Comparison of ENCODE assay signal across 11 mouse cellular contexts in the genomic region with DNA sequence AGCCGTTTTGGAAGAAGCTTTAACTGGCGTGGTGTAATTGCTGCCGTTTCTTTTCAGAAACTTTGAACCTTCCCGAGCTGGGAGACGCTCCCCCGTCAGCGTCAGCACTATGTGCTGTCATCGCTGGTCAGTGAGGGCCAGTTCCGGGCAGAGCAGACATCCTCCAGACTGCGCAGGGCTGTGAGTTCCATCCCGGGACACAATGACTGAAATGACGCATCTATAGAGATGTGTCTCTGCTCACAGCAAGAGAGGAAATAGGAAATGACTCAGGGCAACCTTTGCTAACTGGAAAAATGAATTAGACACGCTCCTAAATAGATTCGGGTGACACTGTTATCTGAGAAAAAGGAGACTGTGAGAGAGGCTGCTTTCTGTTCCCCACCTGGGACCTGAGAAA.
DNase-seq lines count a peak whose midpoint lies in the region; ATAC-seq lines count a peak whose summit lies in the region.
"Had no signal": no experiment of that assay in that cellular context is flagged by ENCODE, and none has a peak within 500 bp of the region (broad histone marks: within the 10 kb centered on the region; RNA-seq: fewer than 3 reads in every experiment).

No protein-coding gene starts in this region.

- DNase-seq in adrenal gland, adult 2 months: peak; percentile 28
- no peak for DNase-seq in adrenal gland, postnatal 4 days (ENCODE audit: low spot score in 2 of 2)
- DNase-seq in midbrain, embryonic 10.5 days (ENCODE audit: low spot score): no peak
- no peak for DNase-seq in layer of hippocampus, postnatal 36 days
- DNase-seq: B cell, adult 2 months; cerebellum, adult 9-10 months had no signal

- H3K27me3 ChIP-seq in midbrain, embryonic 12.5 days: no peaks in the 10 kb centered on the region
- no peaks in the 10 kb centered on the region for H3K27me3 ChIP-seq in midbrain, embryonic 10.5 days (ENCODE audit: low read depth, poor library complexity, severe bottlenecking)
- no peaks in the 10 kb centered on the region for H3K27me3 ChIP-seq in kidney, embryonic 15.5 days
- H3K27me3 ChIP-seq in forebrain, embryonic 16.5 days (replicated peaks; ENCODE audit: control insufficient read depth, insufficient read depth, low read length): no peaks in the 10 kb centered on the region
- no peaks in the 10 kb centered on the region for H3K27me3 ChIP-seq in forebrain, embryonic 15.5 days
- H3K27me3 ChIP-seq: limb, embryonic 13.5 days had no signal

- no peak overlapping the region for H3K9ac ChIP-seq in midbrain, embryonic 12.5 days (replicated peaks)
- no peak overlapping the region for H3K9ac ChIP-seq in kidney, embryonic 15.5 days
- no peak overlapping the region for H3K9ac ChIP-seq in forebrain, embryonic 16.5 days (replicated peaks; ENCODE audit: low read depth, low read length)
- H3K9ac ChIP-seq in forebrain, embryonic 15.5 days (replicated peaks): no peak overlapping the region
- H3K9ac ChIP-seq: limb, embryonic 13.5 days had no signal

- 60% methylated on average over 14 of the region's 14 CpGs for WGBS in midbrain, embryonic 12.5 days
- WGBS in midbrain, embryonic 10.5 days: 67% methylated on average over 14 of the region's 14 CpGs
- 21% methylated on average over 14 of the region's 14 CpGs for WGBS in kidney, embryonic 15.5 days
- 84% methylated on average over 14 of the region's 14 CpGs for WGBS in forebrain, embryonic 16.5 days
- WGBS in forebrain, embryonic 15.5 days: 77% methylated on average over 14 of the region's 14 CpGs

- no peak overlapping the region for H3K27ac ChIP-seq in midbrain, embryonic 12.5 days (replicated peaks)
- no peak overlapping the region for H3K27ac ChIP-seq in midbrain, embryonic 10.5 days (replicated peaks)
- H3K27ac ChIP-seq in kidney, embryonic 15.5 days: no peak overlapping the region
- H3K27ac ChIP-seq in forebrain, embryonic 16.5 days (ENCODE audit: low read length): no peak overlapping the region
- no peak overlapping the region for H3K27ac ChIP-seq in forebrain, embryonic 15.5 days (replicated peaks)
- H3K27ac ChIP-seq: limb, embryonic 13.5 days had no signal

- H3K4me2 ChIP-seq in midbrain, embryonic 12.5 days (replicated peaks): no peak overlapping the region
- peak overlapping the region; percentile 23; the same call in 1 of the 2 replicates for H3K4me2 ChIP-seq in kidney, embryonic 15.5 days
- no peak overlapping the region for H3K4me2 ChIP-seq in forebrain, embryonic 16.5 days (ENCODE audit: low read length)
- H3K4me2 ChIP-seq in forebrain, embryonic 15.5 days (replicated peaks): no peak overlapping the region
- H3K4me2 ChIP-seq: limb, embryonic 13.5 days had no signal

- H3K4me3 ChIP-seq in midbrain, embryonic 12.5 days: no peak overlapping the region
- no peak overlapping the region for H3K4me3 ChIP-seq in midbrain, embryonic 10.5 days
- H3K4me3 ChIP-seq in kidney, embryonic 15.5 days (replicated peaks): no peak overlapping the region
- H3K4me3 ChIP-seq in forebrain, embryonic 16.5 days (replicated peaks; ENCODE audit: low read length): no peak overlapping the region
- H3K4me3 ChIP-seq in forebrain, embryonic 15.5 days: no peak overlapping the region
- H3K4me3 ChIP-seq: limb, embryonic 13.5 days had no signal

- H3K36me3 ChIP-seq in midbrain, embryonic 12.5 days: no peaks in the 10 kb centered on the region
- H3K36me3 ChIP-seq in midbrain, embryonic 10.5 days: no peaks in the 10 kb centered on the region
- no peaks in the 10 kb centered on the region for H3K36me3 ChIP-seq in kidney, embryonic 15.5 days
- H3K36me3 ChIP-seq in forebrain, embryonic 16.5 days (ENCODE audit: control insufficient read depth, insufficient read depth): no peaks in the 10 kb centered on the region
- H3K36me3 ChIP-seq in forebrain, embryonic 15.5 days: no peaks in the 10 kb centered on the region
- H3K36me3 ChIP-seq: limb, embryonic 13.5 days had no signal

- H3K9me3 ChIP-seq in midbrain, embryonic 12.5 days: no peaks in the 10 kb centered on the region
- no peaks in the 10 kb centered on the region for H3K9me3 ChIP-seq in midbrain, embryonic 10.5 days (replicated peaks)
- no peaks in the 10 kb centered on the region for H3K9me3 ChIP-seq in kidney, embryonic 15.5 days (replicated peaks)
- H3K9me3 ChIP-seq in forebrain, embryonic 16.5 days (ENCODE audit: control insufficient read depth, low read length): no peaks in the 10 kb centered on the region
- H3K9me3 ChIP-seq in forebrain, embryonic 15.5 days: no peaks in the 10 kb centered on the region
- H3K9me3 ChIP-seq: limb, embryonic 13.5 days had no signal

- ATAC-seq in midbrain, embryonic 12.5 days (ENCODE audit: low FRiP score, low read depth): peak; percentile 63; the same call in 1 of the 2 replicates
- peak; percentile 78; the same call in 1 of the 2 replicates for ATAC-seq in kidney, embryonic 15.5 days (replicated peaks; ENCODE audit: low FRiP score)
- no peak for ATAC-seq in forebrain, embryonic 16.5 days
- ATAC-seq in forebrain, embryonic 15.5 days (replicated peaks): no peak

- H3K4me1 ChIP-seq in midbrain, embryonic 12.5 days: no peaks in the 10 kb centered on the region
- H3K4me1 ChIP-seq in midbrain, embryonic 10.5 days: peaks cover 14% of the 10 kb centered on the region
- 0 out of 2 replicates have a peak, but pooled peaks cover 7% of the 10 kb centered on the region for H3K4me1 ChIP-seq in kidney, embryonic 15.5 days
- 0 out of 2 replicates have a peak, but pooled peaks cover 3% of the 10 kb centered on the region for H3K4me1 ChIP-seq in forebrain, embryonic 16.5 days (replicated peaks; ENCODE audit: control insufficient read depth, insufficient read depth, low read length)
- H3K4me1 ChIP-seq in forebrain, embryonic 15.5 days: peaks cover 6% of the 10 kb centered on the region; the same call in 1 of the 2 replicates

Comparison
In these comparisons a context has a peak if more than half of its experiments do, and no peak if none do; other contexts are left out.
1. ATAC-seq: peak in midbrain, embryonic 12.5 days (single experiment) and kidney, embryonic 15.5 days (single experiment); none in forebrain, embryonic 16.5 days (single experiment) and forebrain, embryonic 15.5 days (single experiment).